Mouse (Mus musculus): ENCODE results near the gene 4931417E11Rik. TPM values are rescaled to one million over a fixed set of nuclear protein-coding genes. Genes with fewer than 3 reads are reported as not detected.

4931417E11Rik gene
- polyA plus RNA-seq, 1 experiment from 2014 or later = not detected

DNA sequence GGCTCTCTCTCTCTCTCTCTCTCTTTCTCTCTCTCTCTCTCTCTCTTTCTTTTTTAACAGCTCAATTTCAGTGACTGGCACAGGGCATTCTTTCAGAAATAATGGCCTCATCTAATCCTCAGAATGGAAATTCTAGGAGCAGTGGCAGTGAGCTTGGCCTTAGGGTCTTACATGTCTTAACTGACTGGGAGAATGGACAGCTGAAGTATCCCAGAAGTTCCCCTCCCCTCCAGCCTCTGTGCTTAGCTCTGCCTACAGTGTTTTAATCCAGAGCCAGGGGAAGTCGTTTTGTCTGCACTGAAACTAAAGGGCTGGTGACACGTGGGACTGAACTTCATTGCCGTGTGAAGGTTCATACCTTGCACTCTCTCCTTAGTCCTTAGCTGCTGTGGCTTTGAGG, 35.6 kb downstream of the 4931417E11Rik start:
- H3K27ac ChIP-seq (replicated peaks; ENCODE audit: low read depth, low read length) = no peak overlapping the region
- DNase-seq (peak; percentile 23), ATAC-seq (ENCODE audit: low FRiP score, low TSS enrichment) (no peak)
- H3K27me3 ChIP-seq (ENCODE audit: control insufficient read depth, insufficient read depth, low read length) = no peaks in the 10 kb centered on the region
- H3K9ac ChIP-seq (replicated peaks; ENCODE audit: low read length) = no peak overlapping the region
- H3K4me3 ChIP-seq (replicated peaks; ENCODE audit: low read depth, low read length) = no peak overlapping the region
- 11% methylated on average over 3 of the region's 3 CpGs for WGBS
- H3K36me3 ChIP-seq (ENCODE audit: control insufficient read depth, insufficient read depth, low read length) = no peaks in the 10 kb centered on the region
- H3K4me1 ChIP-seq (ENCODE audit: control insufficient read depth, insufficient read depth, low read length) = 0 out of 2 replicates have a peak, but pooled peaks cover 1% of the 10 kb centered on the region
- H3K9me3 ChIP-seq (ENCODE audit: control insufficient read depth, low read length) = no peaks in the 10 kb centered on the region
- H3K4me2 ChIP-seq (ENCODE audit: low read length) = no peak overlapping the region

DNA sequence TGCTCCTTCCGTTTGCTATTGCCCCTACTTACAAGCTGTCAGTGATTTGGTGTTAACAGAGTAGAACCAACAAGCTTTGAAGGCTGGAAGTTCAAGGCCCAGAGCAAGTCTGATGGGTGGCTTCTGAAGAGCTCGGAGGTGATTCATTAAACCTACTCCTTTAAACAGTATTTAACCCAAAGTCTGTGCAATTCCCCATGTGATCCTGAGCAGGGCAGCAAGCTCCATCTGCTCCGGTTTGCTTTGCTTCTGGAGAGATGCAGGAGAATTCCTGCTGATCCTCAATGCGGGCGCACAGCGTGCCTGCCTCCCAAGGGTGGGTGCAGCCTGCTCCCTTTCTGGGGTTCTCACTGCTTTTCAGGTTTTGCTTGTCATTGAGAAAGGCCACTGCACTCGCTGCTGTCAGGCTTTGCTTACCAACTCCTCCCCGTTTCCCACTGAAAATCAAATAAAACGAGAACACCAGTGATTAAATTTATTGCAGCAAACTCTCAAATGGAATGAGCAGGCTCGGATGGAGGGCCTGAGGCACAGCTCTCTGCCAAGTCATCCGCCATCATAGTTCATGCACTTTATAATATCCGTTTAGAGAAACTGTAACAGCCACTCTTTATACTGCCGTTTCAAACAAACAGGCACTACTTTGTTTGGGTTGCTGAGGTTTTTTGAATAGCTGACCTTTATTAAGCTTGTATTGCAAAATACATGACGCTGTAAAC, 40.7 kb downstream of the 4931417E11Rik start:
- WGBS = 28% methylated on average over 14 of the region's 14 CpGs
- Histone ChIP-seq H3K27me3 (ENCODE audit: control insufficient read depth, insufficient read depth, low read length) (no peaks in the 10 kb centered on the region), H3K36me3 (ENCODE audit: control insufficient read depth, insufficient read depth, low read length) (no peaks in the 10 kb centered on the region), H3K4me3 (replicated peaks; ENCODE audit: low read depth, low read length) (no peak overlapping the region), H3K9ac (replicated peaks; ENCODE audit: low read length) (0 out of 2 replicates have a peak overlapping the region, but pooled peaks have one; percentile 21), H3K9me3 (ENCODE audit: control insufficient read depth, low read length) (no peaks in the 10 kb centered on the region), H3K4me1 (ENCODE audit: control insufficient read depth, insufficient read depth, low read length) (0 out of 2 replicates have a peak, but pooled peaks cover 8% of the 10 kb centered on the region), H3K27ac (replicated peaks; ENCODE audit: low read depth, low read length) (no peak overlapping the region), H3K4me2 (ENCODE audit: low read length) (peak overlapping the region; percentile 18)
- DNase-seq (peak; percentile 41), ATAC-seq (ENCODE audit: low FRiP score, low TSS enrichment) (0 out of 2 replicates have a peak, but pooled peaks have one; percentile 40)

DNA sequence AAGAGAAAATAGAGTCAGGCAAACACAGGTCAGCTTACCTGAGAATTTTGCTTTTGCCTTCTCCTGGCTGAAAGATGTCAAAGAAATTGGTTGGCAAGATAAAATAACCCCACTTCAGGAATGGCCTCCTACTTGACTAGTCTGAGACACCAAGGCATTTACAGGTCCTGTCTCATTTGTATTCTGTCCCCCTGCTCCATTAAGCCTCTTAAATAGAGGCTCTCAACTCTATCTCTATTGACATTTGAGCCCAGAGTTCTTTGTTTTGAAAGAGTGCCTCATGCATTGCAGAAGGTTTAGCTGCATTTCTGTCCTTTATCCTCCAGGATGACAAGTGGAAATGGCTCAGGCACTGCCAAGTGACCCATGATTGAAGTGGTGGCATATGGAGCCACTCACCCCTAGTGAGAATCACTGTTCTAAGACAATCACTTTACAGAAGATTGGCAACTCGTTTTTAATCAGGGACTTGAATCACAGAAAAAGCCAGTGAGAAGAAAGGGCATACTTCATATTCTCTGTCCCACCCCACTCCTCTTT, 42.1 kb downstream of the 4931417E11Rik start:
- WGBS = 0% methylated on average over 1 of the region's 1 CpGs
- Histone ChIP-seq H3K27me3 (ENCODE audit: control insufficient read depth, insufficient read depth, low read length) (no peaks in the 10 kb centered on the region), H3K9me3 (ENCODE audit: control insufficient read depth, low read length) (no peaks in the 10 kb centered on the region), H3K27ac (replicated peaks; ENCODE audit: low read depth, low read length) (no peak overlapping the region), H3K4me1 (ENCODE audit: control insufficient read depth, insufficient read depth, low read length) (0 out of 2 replicates have a peak, but pooled peaks cover 8% of the 10 kb centered on the region), H3K4me3 (replicated peaks; ENCODE audit: low read depth, low read length) (no peak overlapping the region), H3K36me3 (ENCODE audit: control insufficient read depth, insufficient read depth, low read length) (no peaks in the 10 kb centered on the region), H3K4me2 (ENCODE audit: low read length) (no peak overlapping the region), H3K9ac (replicated peaks; ENCODE audit: low read length) (no peak overlapping the region)
- DNase-seq = peak; percentile 41
- ATAC-seq (ENCODE audit: low FRiP score, low TSS enrichment) = no peak

Other genes starting within 250 kb of the 4931417E11Rik start
- gene Dnah6, start 248.0 kb downstream of the 4931417E11Rik start, polyA plus RNA-seq (2014; fragmentation: Nextera tagmentation; extraction: Ambion mirVana) = 0.12 and 0.14 TPM in 2 replicates
- 148 and 154 TPM in 2 replicates for gene Suclg1, start 221.3 kb downstream of the 4931417E11Rik start, polyA plus RNA-seq (2014; fragmentation: Nextera tagmentation; extraction: Ambion mirVana)

All from midbrain, embryonic 14.5 days (tissue).